Mouse (Mus musculus) limb, embryonic 11.5 days (tissue): ENCODE measurements at regions not wholly inside any gene's neighbourhood (a gene's known extent, or its start where the extent isn't known, plus 50 kb on each side); places are given as distances from the start of the nearest gene placed in this dataset.
"Not testable (repeated sequence)": the region's sequence is repeated elsewhere in the genome, so short reads cannot be mapped to it uniquely, and the experiment has no call there.

Source experiments
- ATAC-seq: fragments of 200-750 bp; cut with Nextera tagmentation; 2 replicates; pipeline ENCODE4 v1.8.0; 2017; ENCODE audit warnings: low read depth; ENCODE audit not compliant: insufficient number of reproducible peaks, low FRiP score, low TSS enrichment
- DNase-seq: peaks from one replicate; pipeline ENCODE4 v3.0.0-alpha.2; 2015; ENCODE audit warnings: low spot score
- H3K27ac ChIP-seq: fragments of 300-500 bp; sonication (generic); replicated peaks from 2 replicates; pipeline ENCODE4 v1.5.1; 2014; ENCODE audit warnings: low read depth, mild to moderate bottlenecking, low read length
- H3K27me3 ChIP-seq: fragments of 300-500 bp; sonication (generic); 2 replicates; pipeline ENCODE4 v1.6.1; 2014; ENCODE audit warnings: mild to moderate bottlenecking, low read length, mixed read lengths; ENCODE audit not compliant: control insufficient read depth, insufficient read depth
- H3K36me3 ChIP-seq: fragments of 300-500 bp; sonication (generic); 2 replicates; pipeline ENCODE4 v1.6.1; 2014; ENCODE audit warnings: mild to moderate bottlenecking, low read length, moderate library complexity, mixed read lengths; ENCODE audit not compliant: control insufficient read depth, insufficient read depth
- H3K4me1 ChIP-seq: fragments of 300-500 bp; sonication (generic); 2 replicates; pipeline ENCODE4 v1.6.1; 2014; ENCODE audit warnings: low read length, mixed read lengths; ENCODE audit not compliant: control insufficient read depth, insufficient read depth
- H3K4me2 ChIP-seq: fragments of 300-500 bp; sonication (generic); 2 replicates; pipeline ENCODE4 v1.6.1; 2014; ENCODE audit warnings: low read depth, mild to moderate bottlenecking, moderate library complexity; ENCODE audit not compliant: severe bottlenecking
- H3K4me3 ChIP-seq: fragments of 300-500 bp; sonication (generic); 2 replicates; pipeline ENCODE4 v1.5.1; 2014; ENCODE audit warnings: low read depth, low read length
- H3K9ac ChIP-seq: fragments of 300-500 bp; sonication (generic); 2 replicates; pipeline ENCODE4 v1.6.1; 2014; ENCODE audit warnings: mild to moderate bottlenecking, low read length
- H3K9me3 ChIP-seq: fragments of 300-500 bp; sonication (generic); 2 replicates; pipeline ENCODE4 v1.6.1; 2016; ENCODE audit warnings: low read length; ENCODE audit not compliant: control insufficient read depth
- WGBS: fragments of 180-500 bp; shearing (Covaris S2); extraction: QIAGEN DNeasy Blood & Tissue Kit; methylation state at CpG from one replicate; pipeline ENCODE4 v1.1.7; 2014; 5-methylcytosine and 5-hydroxymethylcytosine counted together

DNA sequence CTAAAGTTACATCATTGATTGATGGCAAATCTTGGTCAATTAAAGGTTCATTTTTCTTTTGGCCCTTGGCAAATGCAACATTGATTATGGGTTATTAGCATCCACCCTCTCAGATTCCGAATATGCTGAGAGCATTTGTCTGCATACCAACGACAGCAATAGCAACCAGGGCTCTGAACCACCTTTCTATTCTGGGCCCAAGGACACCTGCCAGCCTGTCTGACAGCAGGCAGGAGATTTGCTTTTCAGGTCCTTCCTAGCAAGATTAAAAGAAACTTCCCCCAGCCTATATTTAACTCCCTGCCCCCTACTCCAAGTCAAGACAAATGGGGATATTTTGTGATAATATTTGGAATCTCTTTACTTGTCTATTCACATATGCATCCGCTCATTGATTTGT is 358.8 kb downstream of the Fut8 start:
- Histone ChIP-seq H3K27ac (no peak overlapping the region), H3K4me1 (peaks cover 7% of the 10 kb centered on the region; the same call in 1 of the 2 replicates), H3K4me3 (no peak overlapping the region), H3K27me3 (no peaks in the 10 kb centered on the region), H3K9me3 (no peaks in the 10 kb centered on the region), H3K9ac (no peak overlapping the region), H3K36me3 (no peaks in the 10 kb centered on the region), H3K4me2 (no peak overlapping the region)
- ATAC-seq, result no peak
- no peak for DNase-seq
- 68% methylated on average over 3 of the region's 3 CpGs for WGBS

- peaks cover 7% of the 10 kb centered on the region; the same call in 1 of the 2 replicates for H3K4me1 ChIP-seq
- ATAC-seq, result peak; percentile 49; the same call in 1 of the 2 replicates
- no peak overlapping the region for H3K4me3 ChIP-seq
- H3K9ac ChIP-seq, result no peak overlapping the region
- H3K27ac ChIP-seq, result no peak overlapping the region
- 18% methylated on average over 3 of the region's 3 CpGs for WGBS
- H3K4me2 ChIP-seq, result no peak overlapping the region
- no peaks in the 10 kb centered on the region for H3K9me3 ChIP-seq
- no peaks in the 10 kb centered on the region for H3K27me3 ChIP-seq
- H3K36me3 ChIP-seq, result no peaks in the 10 kb centered on the region
- DNase-seq, result peak; percentile 36
Measured at GRCm38 (mm10) chr12:77597627-77598333, 359.9 kb downstream of the Fut8 start.

DNA sequence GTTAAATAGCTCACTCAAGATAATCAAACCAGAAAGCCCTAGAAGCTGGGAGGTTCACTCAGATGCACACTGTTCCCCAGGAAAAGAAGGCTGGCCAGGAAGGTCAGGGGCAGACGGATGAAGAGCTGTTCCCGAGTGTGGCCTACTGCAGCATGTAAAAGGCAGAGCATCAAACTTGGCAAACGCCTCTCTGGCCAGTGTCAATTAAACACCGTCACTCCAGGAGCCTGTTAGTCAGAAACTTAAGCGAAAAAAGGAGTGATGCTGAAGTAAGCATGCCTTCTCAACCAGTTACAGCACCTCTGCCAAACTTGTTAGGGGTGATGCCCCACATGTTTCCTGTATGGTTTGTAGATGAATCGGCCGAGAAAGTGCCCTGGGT is 360.4 kb downstream of the Fut8 start:
- 0 out of 2 replicates have a peak, but pooled peaks have one; percentile 3 for ATAC-seq
- peaks cover 7% of the 10 kb centered on the region; the same call in 1 of the 2 replicates for H3K4me1 ChIP-seq
- no peaks in the 10 kb centered on the region for H3K36me3 ChIP-seq
- H3K4me3 ChIP-seq, result no peak overlapping the region
- no peak overlapping the region for H3K9ac ChIP-seq
- 23% methylated on average over 7 of the region's 7 CpGs for WGBS
- no peaks in the 10 kb centered on the region for H3K9me3 ChIP-seq
- H3K4me2 ChIP-seq, result no peak overlapping the region
- peak; percentile 23 for DNase-seq
- no peak overlapping the region for H3K27ac ChIP-seq
- H3K27me3 ChIP-seq, result no peaks in the 10 kb centered on the region

DNA sequence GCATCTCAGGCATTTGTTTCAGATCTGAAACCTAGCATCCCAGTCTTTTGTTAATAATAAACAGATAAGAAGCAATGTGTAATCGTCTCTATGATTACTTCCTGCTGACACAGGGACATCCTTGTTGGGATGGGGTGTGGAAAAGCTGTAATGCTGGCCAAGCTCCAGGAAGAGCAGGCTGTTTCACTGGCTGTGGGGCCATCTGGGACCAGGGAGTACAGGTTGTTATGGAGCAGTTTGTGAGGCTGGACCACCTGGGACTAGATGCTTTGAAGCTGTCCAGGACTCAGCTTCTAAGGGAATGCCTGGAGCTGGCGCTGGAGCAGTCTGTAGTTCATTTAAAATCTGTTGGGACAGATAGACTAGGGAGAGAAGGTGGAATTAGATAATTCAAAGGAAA is 361.5 kb downstream of the Fut8 start:
- no peaks in the 10 kb centered on the region for H3K36me3 ChIP-seq
- H3K4me1 ChIP-seq, result peaks cover 7% of the 10 kb centered on the region; the same call in 1 of the 2 replicates
- no peak overlapping the region for H3K9ac ChIP-seq
- 28% methylated on average over 2 of the region's 2 CpGs for WGBS
- peak; percentile 35 for DNase-seq
- ATAC-seq, result no peak
- no peak overlapping the region for H3K4me3 ChIP-seq
- H3K9me3 ChIP-seq, result no peaks in the 10 kb centered on the region
- H3K27ac ChIP-seq, result no peak overlapping the region
- no peak overlapping the region for H3K4me2 ChIP-seq
- no peaks in the 10 kb centered on the region for H3K27me3 ChIP-seq

DNA sequence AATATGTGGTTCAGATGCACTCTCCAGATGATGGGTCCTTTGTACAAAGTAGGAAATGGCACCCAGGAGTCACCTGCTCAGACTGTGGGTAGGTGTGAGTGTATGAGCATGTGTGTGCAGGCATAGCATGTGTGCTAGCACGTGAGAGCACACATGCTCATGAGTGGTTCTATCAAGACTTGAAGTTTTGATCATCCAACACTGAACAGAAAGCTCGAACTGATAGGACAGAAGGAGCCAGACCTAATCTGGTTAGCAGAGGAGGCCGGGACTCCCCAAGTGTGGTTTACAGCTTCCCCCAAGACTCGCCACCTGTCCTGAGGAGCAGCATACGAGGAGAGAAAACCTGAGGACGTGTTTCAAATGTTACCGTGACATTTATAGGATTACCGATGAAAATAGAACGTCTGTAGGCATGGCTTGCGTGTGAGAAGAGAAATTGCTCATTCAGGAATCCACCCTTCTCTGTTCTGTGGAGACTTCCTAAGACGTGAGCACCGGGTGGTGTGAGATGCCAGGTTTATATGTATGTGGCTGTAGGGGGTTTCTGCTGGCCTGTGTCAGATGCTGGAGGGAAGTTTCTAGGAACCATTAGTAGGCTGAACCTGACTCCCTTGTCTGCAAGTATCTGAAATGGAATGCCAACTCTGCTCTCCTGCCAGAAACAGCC is 366.0 kb downstream of the Fut8 start:
- H3K27me3 ChIP-seq, result no peaks in the 10 kb centered on the region
- no peak overlapping the region for H3K27ac ChIP-seq
- H3K4me1 ChIP-seq, result peaks cover 1% of the 10 kb centered on the region; the same call in 1 of the 2 replicates
- H3K36me3 ChIP-seq, result no peaks in the 10 kb centered on the region
- no peak for ATAC-seq
- WGBS, result 87% methylated on average over 12 of the region's 12 CpGs
- H3K4me2 ChIP-seq, result no peak overlapping the region
- no peak overlapping the region for H3K4me3 ChIP-seq
- no peaks in the 10 kb centered on the region for H3K9me3 ChIP-seq
- DNase-seq, result no peak
- no peak overlapping the region for H3K9ac ChIP-seq

GRCm38 (mm10) chr12:77617552-77617951 is 379.6 kb downstream of the Fut8 start:
- ATAC-seq (no peak), DNase-seq (no peak)
- no peak overlapping the region for H3K4me2 ChIP-seq
- no peak overlapping the region for H3K27ac ChIP-seq
- no peaks in the 10 kb centered on the region for H3K27me3 ChIP-seq
- 91% methylated on average over 3 of the region's 3 CpGs for WGBS
- H3K4me1 ChIP-seq, result no peaks in the 10 kb centered on the region
- H3K9ac ChIP-seq, result no peak overlapping the region
- H3K9me3 ChIP-seq, result no peaks in the 10 kb centered on the region
- no peak overlapping the region for H3K4me3 ChIP-seq
- H3K36me3 ChIP-seq, result no peaks in the 10 kb centered on the region

DNA sequence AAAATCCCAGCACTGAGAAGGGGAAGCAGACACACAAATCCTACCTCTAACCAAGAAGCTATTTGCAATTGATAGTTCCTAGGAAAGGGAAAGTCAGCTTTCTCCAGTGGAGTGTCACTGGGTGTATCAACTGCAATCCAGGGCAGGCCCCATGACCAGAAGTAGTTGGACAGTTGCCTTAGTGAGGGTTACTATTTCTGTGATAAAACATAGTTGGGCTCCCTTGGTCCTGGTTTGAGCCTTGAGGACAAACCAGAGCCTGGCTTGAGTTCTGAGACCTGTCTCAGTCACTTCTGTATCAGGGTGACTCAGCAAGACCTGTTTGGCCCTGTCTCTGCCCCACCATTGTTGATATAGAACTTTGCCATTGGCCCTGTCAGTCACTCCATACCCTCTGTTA is 384.3 kb downstream of the Fut8 start:
- Histone ChIP-seq H3K4me1 (no peaks in the 10 kb centered on the region), H3K27ac (no peak overlapping the region), H3K9me3 (no peaks in the 10 kb centered on the region), H3K36me3 (no peaks in the 10 kb centered on the region), H3K4me2 (no peak overlapping the region), H3K27me3 (no peaks in the 10 kb centered on the region), H3K9ac (no peak overlapping the region), H3K4me3 (no peak overlapping the region)
- DNase-seq, result no peak
- no peak for ATAC-seq

DNA sequence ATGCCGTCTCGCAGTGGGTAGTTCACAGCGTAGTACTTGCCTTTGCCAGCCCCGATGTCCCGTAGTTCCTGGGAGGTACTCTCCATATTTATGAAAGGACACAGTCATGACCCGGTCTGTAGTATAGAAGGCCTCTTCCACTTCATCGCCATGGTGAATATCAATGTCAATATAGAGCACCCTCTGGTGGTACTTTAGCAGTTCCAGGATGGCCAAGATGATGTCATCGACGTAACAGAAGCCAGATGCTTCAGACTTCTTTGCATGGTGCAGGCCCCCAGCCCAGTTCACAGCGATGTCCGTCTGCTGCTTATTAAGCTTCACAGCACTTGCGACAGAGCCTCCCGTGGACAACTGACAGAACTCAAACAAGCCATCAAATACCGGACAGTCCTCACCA is 386.4 kb downstream of the Fut8 start:
- H3K36me3 ChIP-seq, H3K27ac ChIP-seq, H3K27me3 ChIP-seq, H3K9ac ChIP-seq, H3K4me1 ChIP-seq, H3K9me3 ChIP-seq, H3K4me3 ChIP-seq, H3K4me2 ChIP-seq, DNase-seq: not testable (repeated sequence)
- 80% methylated on average over 14 of the region's 14 CpGs for WGBS
- 0 out of 2 replicates have a peak, but pooled peaks have one; percentile 17 for ATAC-seq
